Mouse (Mus musculus): ENCODE data around the gene Plin5.

GRCm38 (mm10) chr17:56123161-56123560 is 5.8 kb upstream of the Plin5 start:
- TF ChIP-seq CTCF (IDR thresholded peaks at IDR 0.05; ENCODE audit: borderline replicate concordance, control insufficient read depth, extremely low read depth, insufficient read depth, low read length, poor library complexity) (no peak), POLR2A (IDR thresholded peaks at IDR 0.05; ENCODE audit: control insufficient read depth, extremely low read depth, insufficient read depth, low read length, poor library complexity) (no peak)

Measured in thymus, adult 2 months (tissue).